Mouse (Mus musculus) macrophage (primary cell): Measurements from ENCODE around the gene Smim27. TPM values are rescaled to one million over a fixed set of nuclear protein-coding genes. Genes with fewer than 3 reads are reported as not detected.

ENCODE experiments used
- H3K27ac ChIP-seq: fragments of 350-480 bp; formaldehyde crosslinking; 2 replicates; pipeline ENCODE4 v1.9.0; 2021
- H3K36me3 ChIP-seq: fragments of 350-480 bp; formaldehyde crosslinking; 2 replicates; pipeline ENCODE4 v1.9.0; 2021; ENCODE audit errors: inconsistent target
- H3K4me3 ChIP-seq: fragments of 350-480 bp; formaldehyde crosslinking; 2 replicates; pipeline ENCODE4 v1.9.0; 2021; ENCODE audit errors: inconsistent target
- H3K79me2 ChIP-seq: fragments of 350-480 bp; formaldehyde crosslinking; 2 replicates; pipeline ENCODE4 v1.9.0; 2021; ENCODE audit errors: inconsistent target
- WGBS: methylation state at CpG from one replicate; pipeline ENCODE4 v1.1.7; 2026; ENCODE audit warnings: inconsistent platforms; ENCODE audit not compliant: missing documents; 5-methylcytosine and 5-hydroxymethylcytosine counted together
- polyA plus RNA-seq: library from polyadenylated mRNA; stranded (reverse); fragments of 250-400 nt; gene quantifications from 3 replicates; pipeline ENCODE4 v1.2.4, GENCODE M21; 2018; ENCODE audit warnings: inconsistent platforms
- total RNA-seq, 78 experiments: library from RNA; depleted of rRNA; stranded (reverse); fragments of 250-400 nt; gene quantifications; 1 replicate in 9 of 78; 2 replicates in 24 of 78; 3 replicates in 43 of 78; 4 replicates in 2 of 78; pipeline ENCODE4 v1.2.4; 2018; ENCODE audit warnings: inconsistent platforms in 56 of 78

The Smim27 gene
- total RNA-seq (2018; cell fraction: chromatin; rRNA removed) = 1 to 10 TPM in 13 of 26 experiments, under 1 TPM in 4, not detected in 9; 0.81 to 6.5 (median 2.3) TPM
- total RNA-seq (2018; cell fraction: cytosol; rRNA removed) = 10 to 100 TPM in 2 of 26 experiments, 1 to 10 TPM in 24; 4.4 to 22.0 (median 5.7) TPM
- 1 to 10 TPM in 24 of 26 experiments, under 1 TPM in 1, not detected in 1; 0.60 to 7.3 (median 2.6) TPM for total RNA-seq (2018; cell fraction: nucleus; rRNA removed)
- 0.82 to 5.0 TPM (median 4.7 TPM) in 3 replicates for polyA plus RNA-seq

GRCm38 (mm10) chr4:40269430-40270032 lies at the start of gene Smim27, which contains the start of gene Topors:
TSS of gene Smim27 (plus strand) at chr4:40269579.
TSS of gene Topors (minus strand) at chr4:40269850.
- H3K4me3 ChIP-seq = peak within 1 kb of the TSS; percentile 98
- 2% methylated on average over 38 of the region's 38 CpGs for WGBS
- peaks cover 60% of the 10 kb centered on the region for H3K79me2 ChIP-seq
- H3K27ac ChIP-seq = peak within 1 kb of the TSS; percentile 96
- peaks cover 16% of the 10 kb centered on the region for H3K36me3 ChIP-seq

- H3K4me3 ChIP-seq = no peak overlapping the region
- peaks cover 93% of the 10 kb centered on the region for H3K36me3 ChIP-seq
- no peak overlapping the region for H3K27ac ChIP-seq
- H3K79me2 ChIP-seq = no peaks in the 10 kb centered on the region
- 94% methylated on average over 12 of the region's 12 CpGs for WGBS
These were observed 48.9 kb upstream of the Smim27 start for GRCm38 (mm10) chr4:40220437-40220836.

GRCm38 (mm10) chr4:40221004-40221760 lies 48.2 kb upstream of the Smim27 start:
- H3K4me3 ChIP-seq = no peak overlapping the region
- H3K27ac ChIP-seq = no peak overlapping the region
- H3K36me3 ChIP-seq = peaks cover 96% of the 10 kb centered on the region
- no peaks in the 10 kb centered on the region for H3K79me2 ChIP-seq
- 87% methylated on average over 11 of the region's 14 CpGs for WGBS

GRCm38 (mm10) chr4:40221876-40222585 lies 47.3 kb upstream of the Smim27 start:
- Histone ChIP-seq H3K4me3 (no peak overlapping the region), H3K36me3 (peaks cover 96% of the 10 kb centered on the region), H3K27ac (no peak overlapping the region), H3K79me2 (no peaks in the 10 kb centered on the region)
- 88% methylated on average over 21 of the region's 21 CpGs for WGBS

- H3K36me3 ChIP-seq = peaks cover 98% of the 10 kb centered on the region
- H3K27ac ChIP-seq = no peak overlapping the region
- H3K79me2 ChIP-seq = peaks cover 17% of the 10 kb centered on the region
- 89% methylated on average over 5 of the region's 5 CpGs for WGBS
- no peak overlapping the region for H3K4me3 ChIP-seq
These were observed 43.3 kb upstream of the Smim27 start for GRCm38 (mm10) chr4:40226095-40226494.

GRCm38 (mm10) chr4:40227131-40227530 lies 42.2 kb upstream of the Smim27 start:
- Histone ChIP-seq H3K36me3 (peaks cover 93% of the 10 kb centered on the region), H3K4me3 (no peak overlapping the region)
- WGBS = 96% methylated on average over 11 of the region's 11 CpGs

GRCm38 (mm10) chr4:40227886-40228285 lies 41.5 kb upstream of the Smim27 start:
- no peak overlapping the region for H3K27ac ChIP-seq
- 100% methylated on average over 7 of the region's 7 CpGs for WGBS
- peaks cover 92% of the 10 kb centered on the region for H3K36me3 ChIP-seq
- H3K4me3 ChIP-seq = no peak overlapping the region
- peaks cover 35% of the 10 kb centered on the region for H3K79me2 ChIP-seq

More at GRCm38 (mm10) chr4:40227131-40227530, 42.2 kb upstream of the Smim27 start:
- Histone ChIP-seq H3K79me2 (peaks cover 28% of the 10 kb centered on the region), H3K27ac (no peak overlapping the region)

- H3K79me2 ChIP-seq = peaks cover 53% of the 10 kb centered on the region
- WGBS = 96% methylated on average over 6 of the region's 6 CpGs
- no peak overlapping the region for H3K4me3 ChIP-seq
- H3K27ac ChIP-seq = no peak overlapping the region
- peaks cover 87% of the 10 kb centered on the region for H3K36me3 ChIP-seq
These were observed 39.7 kb upstream of the Smim27 start for GRCm38 (mm10) chr4:40229723-40230122.

- Histone ChIP-seq H3K27ac (no peak overlapping the region), H3K79me2 (peaks cover 87% of the 10 kb centered on the region), H3K4me3 (no peak overlapping the region), H3K36me3 (peaks cover 58% of the 10 kb centered on the region)
- 19% methylated on average over 2 of the region's 7 CpGs for WGBS
These were observed 36.2 kb upstream of the Smim27 start for GRCm38 (mm10) chr4:40233062-40233664.

- 98% methylated on average over 6 of the region's 6 CpGs for WGBS
- H3K27ac ChIP-seq = no peak overlapping the region
- H3K36me3 ChIP-seq = peaks cover 47% of the 10 kb centered on the region
- H3K79me2 ChIP-seq = peaks cover 98% of the 10 kb centered on the region
- no peak overlapping the region for H3K4me3 ChIP-seq
These were observed 35.1 kb upstream of the Smim27 start for GRCm38 (mm10) chr4:40234256-40234655.

- Histone ChIP-seq H3K36me3 (peaks cover 24% of the 10 kb centered on the region), H3K4me3 (no peak overlapping the region), H3K79me2 (peaks cover 77% of the 10 kb centered on the region), H3K27ac (no peak overlapping the region)
- 58% methylated on average over 4 of the region's 4 CpGs for WGBS
These were observed 32.5 kb upstream of the Smim27 start for GRCm38 (mm10) chr4:40236829-40237228.

GRCm38 (mm10) chr4:40238483-40239408 lies 30.6 kb upstream of the Smim27 start:
- WGBS = under 1% methylated on average over 17 of the region's 17 CpGs
- Histone ChIP-seq H3K36me3 (peaks cover 14% of the 10 kb centered on the region), H3K79me2 (peaks cover 58% of the 10 kb centered on the region), H3K27ac (peak overlapping the region; percentile 82), H3K4me3 (peak overlapping the region; percentile 92)
